Mouse (Mus musculus) adrenal gland, adult 2 months (tissue): Measurements from ENCODE around the gene Kbtbd4. TPM values are rescaled to one million over a fixed set of nuclear protein-coding genes. Genes with fewer than 3 reads are reported as not detected.

Experiments
- DNase-seq: peaks from one replicate; pipeline ENCODE4 v3.0.0; 2021
- polyA plus RNA-seq: library from polyadenylated mRNA; depleted of rRNA; stranded (reverse); fragments of >200 nt; gene quantifications from 2 replicates; pipeline ENCODE4 v1.2.3, GENCODE M21; 2012
- total RNA-seq, 2 experiments: library from RNA; stranded (reverse); gene quantifications; 2 replicates each; pipeline ENCODE4 v1.2.3; 2021

The Kbtbd4 gene
- total and polyA plus RNA-seq, 3 experiments: 20.2 to 31.2 (median 30.0) TPM

GRCm38 (mm10) chr2:90904856-90905224 is 300 bp downstream of the Kbtbd4 start:
- no peak for DNase-seq

DNA sequence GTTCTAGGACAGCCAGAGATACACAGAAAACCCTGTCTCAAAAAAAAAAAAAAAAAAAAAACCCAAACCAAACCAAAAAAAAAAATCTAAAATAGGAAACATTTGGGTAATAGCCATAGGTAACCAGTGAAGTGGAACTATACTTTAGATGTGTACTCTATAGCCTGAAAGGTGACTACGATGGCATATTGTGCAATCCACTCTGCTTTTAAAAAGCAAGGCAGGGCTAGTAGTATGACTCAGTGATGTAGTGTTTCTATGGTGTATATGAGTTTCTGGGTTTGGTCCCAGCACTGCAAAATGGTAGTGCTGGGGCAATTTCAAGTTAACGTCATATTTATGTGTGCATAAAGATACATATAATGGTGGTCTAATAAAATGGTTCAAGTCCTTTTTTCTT is 2.2 kb downstream of the Kbtbd4 start:
- no peak for DNase-seq

DNA sequence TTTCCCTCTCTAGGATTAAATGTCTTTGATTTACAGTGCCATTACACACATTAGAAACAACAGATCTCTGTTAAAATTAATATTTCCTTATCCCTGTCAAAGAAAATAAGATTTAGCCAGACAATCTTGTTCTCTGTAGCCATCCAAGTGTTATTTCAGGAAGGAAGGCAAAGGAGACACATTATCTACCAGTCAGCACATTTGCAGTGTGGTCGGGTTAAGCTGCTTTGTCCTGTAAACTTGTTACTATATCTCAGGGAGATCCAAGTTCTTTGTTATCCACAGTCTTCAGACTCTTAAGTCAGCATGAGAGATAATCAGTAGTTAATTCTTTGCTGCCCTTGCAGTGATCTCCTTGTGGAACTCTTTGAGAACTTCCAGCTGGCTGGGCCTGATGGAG is 6.3 kb downstream of the Kbtbd4 start:
- DNase-seq: no peak

GRCm38 (mm10) chr2:90911668-90912067 is 7.1 kb downstream of the Kbtbd4 start:
- DNase-seq: no peak

- peak; percentile 48 for DNase-seq
These were observed 9.1 kb downstream of the Kbtbd4 start for GRCm38 (mm10) chr2:90913671-90914070.

- no peak for DNase-seq
These were observed 11.0 kb downstream of the Kbtbd4 start for GRCm38 (mm10) chr2:90915516-90915915.

- no peak for DNase-seq
These were observed 12.2 kb downstream of the Kbtbd4 start for GRCm38 (mm10) chr2:90916560-90917232.

- peak; percentile 88 for DNase-seq
These were observed 12.9 kb downstream of the Kbtbd4 start for GRCm38 (mm10) chr2:90917233-90917998.

GRCm38 (mm10) chr2:90917999-90918698 is 13.6 kb downstream of the Kbtbd4 start:
- peak; percentile 30 for DNase-seq

DNA sequence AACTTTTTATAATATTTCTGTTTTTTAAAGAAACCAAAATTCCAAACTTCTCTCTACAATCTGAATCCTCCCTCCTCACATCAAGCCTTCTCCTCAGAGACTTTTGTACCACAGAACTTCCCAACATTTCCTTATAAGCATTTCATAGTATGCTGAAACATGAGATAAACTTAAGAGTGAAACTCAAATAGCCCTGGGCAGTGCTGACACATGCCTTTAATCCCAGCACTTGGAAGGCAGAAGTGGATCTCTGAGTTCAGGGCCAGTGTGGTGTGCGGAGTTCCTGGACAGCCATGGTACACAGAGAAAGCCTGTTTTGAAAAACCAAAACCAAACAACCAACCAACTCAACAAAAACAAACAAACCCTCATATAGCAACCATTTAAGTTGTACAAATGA is 16.6 kb downstream of the Kbtbd4 start:
- no peak for DNase-seq

- DNase-seq: no peak
These were observed 18.1 kb downstream of the Kbtbd4 start for GRCm38 (mm10) chr2:90922636-90923035.

DNA sequence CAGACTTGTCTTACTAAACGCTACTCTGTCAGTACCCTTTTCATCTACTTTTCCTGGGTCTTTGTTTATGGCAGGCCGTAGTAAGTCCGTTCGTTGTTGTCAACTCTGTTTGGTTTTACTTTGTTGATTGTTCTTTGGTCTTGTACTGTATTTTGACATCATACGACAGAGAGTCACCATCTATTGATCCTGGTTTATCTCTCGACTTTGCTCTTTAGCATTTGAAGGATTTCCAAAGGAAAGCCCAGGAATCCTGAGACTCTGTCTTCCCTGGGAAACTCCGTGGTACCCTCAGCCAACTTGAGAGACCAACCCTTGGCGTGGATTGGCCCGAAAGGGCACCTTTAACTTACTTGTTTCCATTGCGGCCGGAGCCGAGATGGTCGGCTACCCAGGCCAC is 24.0 kb downstream of the Kbtbd4 start:
- DNase-seq: no peak

GRCm38 (mm10) chr2:90931829-90932228 is 27.3 kb downstream of the Kbtbd4 start:
- no peak for DNase-seq

- DNase-seq: no peak
These were observed 27.7 kb downstream of the Kbtbd4 start for GRCm38 (mm10) chr2:90932273-90932672.

DNA sequence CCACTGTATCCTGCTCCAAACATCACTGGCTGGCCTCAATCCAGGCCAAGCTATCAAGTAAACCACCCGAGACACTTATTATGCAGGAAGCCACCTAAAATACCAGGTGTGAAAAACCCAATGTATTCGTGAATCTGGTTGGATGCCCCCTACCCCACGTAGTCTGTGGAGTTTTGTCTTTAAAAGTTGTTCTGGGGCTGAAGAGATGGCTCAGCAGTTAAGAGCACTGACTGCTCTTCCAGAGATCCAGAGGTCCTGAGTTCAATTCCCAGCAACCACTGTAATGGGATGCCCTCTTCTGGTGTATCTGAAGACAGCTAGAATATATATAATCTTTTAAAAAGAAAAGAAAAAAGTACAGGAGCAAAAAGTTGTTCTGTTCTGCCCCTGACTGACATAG is 33.8 kb downstream of the Kbtbd4 start:
- DNase-seq: no peak

DNA sequence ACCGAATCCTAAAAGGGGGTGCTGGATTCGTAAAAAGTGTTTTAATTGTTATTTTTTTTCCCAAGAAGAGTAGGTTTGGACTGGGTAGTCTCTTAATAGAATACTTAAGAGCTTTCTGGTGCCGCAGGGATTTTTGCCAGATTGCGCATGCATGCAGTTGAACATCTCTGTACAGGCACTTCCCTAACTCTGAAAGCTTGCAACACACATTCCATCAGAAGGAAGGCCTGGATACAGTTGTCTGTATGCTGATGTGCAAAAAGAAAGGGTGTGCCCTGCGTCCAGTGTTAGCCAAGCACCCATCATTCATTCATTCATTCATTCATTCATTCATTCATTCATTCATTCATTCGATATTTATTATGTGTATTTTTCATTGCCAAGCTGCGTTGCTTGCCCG is 35.2 kb downstream of the Kbtbd4 start:
- no peak for DNase-seq

DNA sequence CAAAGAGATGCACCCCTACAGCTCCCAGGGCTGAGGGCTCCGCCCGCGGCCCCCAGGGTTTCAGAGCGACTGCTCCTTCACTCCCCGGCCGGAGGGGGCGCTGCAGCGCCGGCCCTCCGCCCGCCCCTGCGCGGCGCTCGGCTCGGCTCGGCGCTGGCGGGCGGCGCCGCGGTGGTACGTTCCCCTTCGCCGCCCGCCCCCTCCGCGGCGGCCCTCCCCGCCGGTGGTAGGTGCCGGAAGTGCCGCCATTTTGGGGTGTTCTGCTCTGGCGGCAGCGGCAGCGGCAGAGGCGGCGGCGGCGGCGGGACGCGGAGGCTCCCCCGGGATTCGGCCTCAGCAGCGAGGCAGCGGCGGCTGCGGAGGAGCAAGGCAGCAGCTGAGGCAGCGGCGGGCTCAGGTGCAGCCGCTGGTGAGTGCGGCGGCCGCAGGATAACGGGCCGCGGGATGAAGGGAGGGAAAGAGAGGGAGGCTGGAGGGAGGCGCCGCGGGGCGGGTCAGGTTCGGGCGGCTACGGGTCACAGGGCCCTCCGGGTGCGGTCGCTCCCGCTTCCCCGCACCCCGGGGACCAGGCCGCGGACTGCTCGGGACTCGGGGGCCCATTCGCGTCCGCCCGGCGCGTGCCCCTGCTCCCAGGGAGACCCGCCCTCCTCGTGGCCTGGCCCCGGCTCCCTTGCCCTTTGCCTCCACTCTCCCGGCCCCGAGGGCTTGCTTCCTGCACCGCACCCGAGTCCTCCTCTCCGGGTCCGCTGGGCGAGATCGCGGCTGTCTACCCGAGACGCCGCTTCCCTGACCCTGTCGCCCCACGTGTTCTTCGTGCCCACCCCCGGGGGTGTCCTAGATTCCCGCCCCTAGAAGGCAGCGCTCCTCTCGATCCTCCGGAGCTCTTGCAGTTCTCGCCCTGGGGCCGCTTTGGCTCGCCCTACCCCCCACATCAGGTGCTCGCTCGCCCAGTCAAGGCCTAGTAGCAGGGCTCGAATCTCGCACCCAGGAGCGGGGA is 36.0 kb downstream of the Kbtbd4 start, which contains the start of gene Celf1:
Celf1 (plus strand) TSS at position 150 of the 997 bp plus-strand sequence.
- peak; percentile 93 for DNase-seq

- no peak for DNase-seq
These were observed 37.2 kb downstream of the Kbtbd4 start for GRCm38 (mm10) chr2:90941744-90942143.

- peak; percentile 9 for DNase-seq
These were observed 45.6 kb downstream of the Kbtbd4 start for GRCm38 (mm10) chr2:90950149-90950548.

DNA sequence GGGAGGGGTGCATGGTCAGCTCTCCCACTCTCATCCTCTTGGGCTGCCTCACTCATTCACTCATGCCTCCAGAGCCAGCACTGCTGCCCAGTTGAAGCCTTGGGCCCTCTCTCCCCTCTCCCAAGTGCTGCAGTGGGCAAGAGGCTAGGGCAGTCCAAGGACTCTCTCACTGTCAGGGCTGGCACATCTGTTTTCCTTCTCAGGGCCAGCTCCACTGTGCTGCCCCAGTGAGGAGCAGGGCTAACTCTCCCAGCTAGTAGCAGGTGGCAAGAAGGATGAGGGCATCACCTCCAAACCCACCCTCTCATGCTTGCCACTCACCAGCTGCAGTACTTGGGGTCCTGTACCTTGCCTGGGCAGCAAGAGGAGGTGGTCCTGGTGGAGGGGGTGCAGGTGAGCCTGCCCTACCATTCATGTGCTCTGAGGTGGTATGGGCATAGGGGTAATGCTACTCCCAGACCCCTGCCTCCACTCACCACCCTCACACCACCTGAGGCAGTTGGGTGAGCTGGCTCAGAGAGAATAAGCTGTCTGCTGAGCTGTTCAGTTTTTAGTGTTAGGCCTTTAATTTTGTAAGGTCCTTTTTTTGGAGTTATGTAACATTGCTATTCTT is 46.1 kb downstream of the Kbtbd4 start:
- peak; percentile 28 for DNase-seq

GRCm38 (mm10) chr2:90953461-90953860 is 48.9 kb downstream of the Kbtbd4 start:
- no peak for DNase-seq
